Mouse (Mus musculus) megakaryocyte, embryonic 14.5 days (primary cell): ENCODE results near the gene Gm765.

Experiments
- FLI1 ChIP-seq: IDR thresholded peaks from 2 replicates; pipeline ENCODE4 v1.6.1; 2012; ENCODE audit warnings: low read length, inconsistent platforms, mixed read lengths
- GATA1 ChIP-seq: IDR thresholded peaks from 3 replicates; pipeline ENCODE4 v1.6.1; 2012; ENCODE audit warnings: mixed read lengths, low read length, inconsistent platforms, borderline replicate concordance

GRCm38 (mm10) chr6:98234097-98234496 lies 108.5 kb downstream of the Gm765 start:
- TF ChIP-seq GATA1 (no peak), FLI1 (no peak)
